Mouse (Mus musculus) testis, adult 2 months (tissue): ENCODE measurements at regions not wholly inside any gene's neighbourhood (a gene's known extent, or its start where the extent isn't known, plus 50 kb on each side); places are given as distances from the start of the nearest gene placed in this dataset.

ENCODE experiments used
- H3K27ac ChIP-seq: fragments of 200-500 bp; 2 replicates; pipeline ENCODE4 v1.5.1; 2012; ENCODE audit warnings: low read depth, low read length; ENCODE audit not compliant: control insufficient read depth, insufficient read depth
- H3K27me3 ChIP-seq: fragments of 200-500 bp; 2 replicates; pipeline ENCODE4 v1.6.1; 2012; ENCODE audit warnings: mild to moderate bottlenecking, low read length, moderate library complexity; ENCODE audit not compliant: control insufficient read depth, insufficient read depth
- H3K36me3 ChIP-seq: fragments of 200-500 bp; 2 replicates; pipeline ENCODE4 v1.6.1; 2012; ENCODE audit warnings: mild to moderate bottlenecking, low read length; ENCODE audit not compliant: control insufficient read depth, insufficient read depth
- H3K4me1 ChIP-seq: fragments of 200-500 bp; 2 replicates; pipeline ENCODE4 v1.6.1; 2012; ENCODE audit warnings: low read length; ENCODE audit not compliant: control insufficient read depth, insufficient read depth
- H3K4me3 ChIP-seq: fragments of 200-500 bp; 2 replicates; pipeline ENCODE4 v1.5.1; 2012; ENCODE audit warnings: low read depth, mild to moderate bottlenecking, low read length, moderate library complexity, mixed read lengths; ENCODE audit not compliant: control insufficient read depth
- CTCF ChIP-seq: fragments of 200-500 bp; IDR thresholded peaks from 2 replicates; pipeline ENCODE4 v1.5.1; 2012; ENCODE audit warnings: low read depth, mild to moderate bottlenecking, inconsistent platforms, low read length, moderate library complexity; ENCODE audit not compliant: control insufficient read depth, insufficient read depth, insufficient replicate concordance
- POLR2A ChIP-seq: fragments of 200-500 bp; IDR thresholded peaks from 2 replicates; pipeline ENCODE4 v1.6.1; 2012; ENCODE audit warnings: low read depth, mild to moderate bottlenecking, inconsistent platforms, low read length, moderate library complexity; ENCODE audit not compliant: control insufficient read depth

DNA sequence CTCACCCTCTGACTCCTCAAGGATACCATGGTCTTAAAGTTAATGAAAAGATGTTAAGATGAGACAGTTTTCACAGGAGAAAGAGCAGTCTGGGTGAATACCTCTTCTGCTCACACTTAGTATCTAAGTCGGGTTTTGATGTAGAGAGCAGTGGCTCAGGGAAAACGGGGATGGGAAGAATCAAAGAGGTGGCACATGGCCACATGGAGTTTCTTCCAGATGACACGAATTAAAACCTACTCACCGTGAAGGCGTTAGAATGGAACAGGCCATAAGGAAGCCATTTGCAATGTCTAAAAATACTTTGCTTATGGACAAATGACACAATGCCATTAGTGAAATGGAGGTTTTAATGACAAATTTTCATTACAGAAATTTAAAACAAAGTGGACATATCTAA is 50.1 kb upstream of the Tram1l1 start:
- Histone ChIP-seq H3K36me3 (no peaks in the 10 kb centered on the region), H3K4me3 (no peak overlapping the region), H3K27me3 (no peaks in the 10 kb centered on the region), H3K27ac (no peak overlapping the region), H3K4me1 (no peaks in the 10 kb centered on the region)
- TF ChIP-seq CTCF (no peak), POLR2A (no peak)
